Mouse (Mus musculus) brain, adult 2 months (tissue): ENCODE measurements at regions not wholly inside any gene's neighbourhood (a gene's known extent, or its start where the extent isn't known, plus 50 kb on each side); places are given as distances from the start of the nearest gene placed in this dataset.

ENCODE experiments used
- DNase-seq: peaks from one replicate; pipeline ENCODE4 v3.0.0; 2011; ENCODE audit warnings: low read depth, low spot score

DNA sequence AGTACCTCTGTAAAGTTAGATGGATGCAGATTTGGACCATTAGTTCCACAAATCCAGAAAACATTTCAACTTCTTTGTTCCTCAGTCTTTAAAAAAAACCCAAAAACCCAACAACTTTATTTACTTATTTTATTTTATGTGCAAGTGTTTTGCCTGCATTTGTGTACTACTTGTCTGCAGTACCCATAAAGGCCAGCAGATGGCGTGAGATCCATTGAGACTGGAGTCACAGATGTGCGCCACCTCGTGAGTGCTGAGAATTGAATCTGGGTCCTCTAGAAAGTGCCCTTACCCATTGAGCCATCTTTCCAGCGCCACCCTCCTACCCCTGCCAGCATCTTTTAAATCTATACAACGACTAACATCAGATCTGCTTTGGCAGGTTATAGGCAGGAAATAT, 53.0 kb downstream of the Gm12689 start:
- no peak for DNase-seq

- no peak for DNase-seq
These were observed 57.5 kb downstream of the Gm12689 start for GRCm38 (mm10) chr4:99353122-99353774.

GRCm38 (mm10) chr4:99354241-99354640, 58.5 kb downstream of the Gm12689 start:
- peak; percentile 49 for DNase-seq

DNA sequence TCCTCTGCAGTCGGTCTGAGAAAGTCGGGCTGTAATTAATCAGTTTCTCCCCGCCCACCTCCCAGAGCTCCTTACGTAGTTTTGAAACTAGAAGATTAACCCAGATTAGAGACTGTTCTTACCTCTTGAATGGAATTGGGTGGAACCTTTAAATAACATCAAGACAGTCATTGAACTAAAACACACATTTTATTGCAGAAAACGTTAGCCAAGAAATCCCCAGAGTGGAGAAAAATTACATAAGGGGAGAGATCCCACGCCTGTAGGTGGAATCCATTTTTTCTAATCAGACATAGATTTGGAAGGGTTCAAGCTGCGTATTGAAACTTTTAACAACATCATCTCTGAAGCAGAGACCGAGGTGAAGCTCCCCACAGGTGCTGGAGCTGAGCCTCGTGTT, 59.1 kb downstream of the Gm12689 start:
- DNase-seq = peak; percentile 36

DNA sequence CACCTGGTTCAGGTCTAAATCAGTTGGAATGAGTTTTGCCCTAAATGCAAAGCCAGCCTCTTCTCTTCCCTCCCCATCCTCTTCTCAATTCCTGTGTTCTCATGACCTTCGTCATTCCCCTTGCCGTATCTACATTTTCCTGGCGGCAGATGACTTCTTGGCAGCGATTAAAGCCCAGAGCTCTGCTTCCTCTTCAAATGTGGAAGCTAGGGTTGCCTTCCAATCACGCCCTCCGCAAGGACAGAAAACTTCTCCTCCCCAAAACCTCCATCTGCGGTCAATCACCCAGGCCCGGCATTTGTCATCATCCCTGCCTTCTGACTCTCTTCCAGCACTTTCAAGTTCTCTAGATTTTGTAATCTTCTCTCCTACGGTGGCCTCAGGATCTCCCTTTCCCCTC, 72.3 kb downstream of the Gm12689 start:
- no peak for DNase-seq

DNA sequence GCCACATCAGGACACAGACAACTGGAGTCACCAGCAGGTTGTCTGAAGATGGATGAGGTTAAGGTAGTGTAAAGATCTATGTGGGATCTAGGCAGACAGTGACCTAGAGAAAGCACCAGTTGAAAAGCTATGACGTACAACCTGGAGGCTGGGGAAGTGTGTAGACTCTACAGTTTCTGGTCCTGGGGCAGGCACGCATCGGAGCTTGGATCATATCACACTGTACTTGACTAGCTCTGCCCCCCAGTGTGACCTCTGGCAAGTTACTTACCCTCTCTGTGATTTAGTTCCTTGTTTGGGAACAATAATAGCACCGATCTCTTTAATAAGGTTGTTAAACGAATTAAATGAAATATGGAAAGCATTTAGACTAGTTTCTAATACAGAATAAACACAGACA, 75.5 kb downstream of the Gm12689 start:
- no peak for DNase-seq

DNA sequence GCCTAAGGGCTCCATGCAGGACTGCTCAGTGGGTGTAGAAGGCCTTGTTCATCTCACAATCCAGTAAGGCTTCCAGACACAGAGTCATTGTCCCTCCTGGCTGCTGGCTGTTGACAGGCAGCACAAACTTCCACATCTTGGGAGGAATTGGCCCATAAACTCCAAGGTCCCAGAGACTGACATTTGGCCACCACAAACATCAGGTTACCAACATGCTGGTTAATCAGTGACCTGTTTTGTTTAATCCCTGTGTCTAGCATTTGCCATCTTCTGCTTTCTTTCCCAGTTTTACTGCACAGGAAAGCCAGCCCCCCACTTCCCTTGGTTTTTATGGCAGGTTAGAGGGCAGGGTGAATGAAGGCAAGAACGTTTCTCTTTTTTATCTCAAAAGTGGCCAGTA, 80.5 kb downstream of the Gm12689 start:
- no peak for DNase-seq

DNA sequence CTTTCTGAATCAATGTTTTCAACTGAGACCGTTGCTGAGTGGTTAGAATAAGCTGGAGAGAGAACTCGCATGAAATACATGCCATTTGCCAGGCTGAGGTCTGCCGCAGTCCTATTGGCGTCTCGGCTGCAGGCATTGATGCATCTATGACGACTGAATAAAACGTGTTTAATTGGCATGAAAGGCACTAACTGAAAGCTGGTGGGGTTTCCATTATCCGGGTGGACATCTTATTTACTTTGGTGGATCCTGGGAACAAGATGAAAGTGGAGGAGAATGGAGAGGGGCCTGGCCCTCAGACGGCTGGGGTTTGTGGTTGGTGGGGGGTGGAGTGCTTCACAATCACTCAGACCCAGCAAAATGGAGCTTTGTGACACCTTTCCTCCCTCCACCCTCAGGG, 81.2 kb downstream of the Gm12689 start:
- no peak for DNase-seq

- peak; percentile 64 for DNase-seq
These were observed 84.3 kb downstream of the Gm12689 start for GRCm38 (mm10) chr4:99379983-99380382.

GRCm38 (mm10) chr4:99385381-99385780, 89.7 kb downstream of the Gm12689 start:
- no peak for DNase-seq

DNA sequence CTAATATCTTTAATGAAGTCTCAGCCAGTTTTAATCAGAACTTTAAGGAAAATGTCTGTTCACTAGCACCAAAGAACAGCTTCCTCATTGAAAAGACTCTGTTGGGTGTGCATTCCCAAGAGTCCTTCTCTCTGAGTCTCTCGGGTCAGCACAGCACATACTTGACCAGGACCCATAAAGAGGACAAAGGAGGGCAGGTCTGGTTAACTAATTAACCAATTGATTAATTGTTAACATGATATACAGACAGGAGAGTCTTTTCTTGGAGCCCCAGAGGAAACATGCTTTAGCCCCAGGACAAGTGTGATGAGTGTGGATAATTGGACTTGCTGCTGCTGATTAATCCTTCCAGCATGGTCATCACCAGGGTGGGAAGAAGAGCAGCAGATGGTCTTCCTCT, 93.7 kb downstream of the Gm12689 start:
- no peak for DNase-seq

GRCm38 (mm10) chr4:99392986-99393385, 97.3 kb downstream of the Gm12689 start:
- no peak for DNase-seq

GRCm38 (mm10) chr4:99394244-99394643, 98.5 kb downstream of the Gm12689 start:
- DNase-seq = no peak

DNA sequence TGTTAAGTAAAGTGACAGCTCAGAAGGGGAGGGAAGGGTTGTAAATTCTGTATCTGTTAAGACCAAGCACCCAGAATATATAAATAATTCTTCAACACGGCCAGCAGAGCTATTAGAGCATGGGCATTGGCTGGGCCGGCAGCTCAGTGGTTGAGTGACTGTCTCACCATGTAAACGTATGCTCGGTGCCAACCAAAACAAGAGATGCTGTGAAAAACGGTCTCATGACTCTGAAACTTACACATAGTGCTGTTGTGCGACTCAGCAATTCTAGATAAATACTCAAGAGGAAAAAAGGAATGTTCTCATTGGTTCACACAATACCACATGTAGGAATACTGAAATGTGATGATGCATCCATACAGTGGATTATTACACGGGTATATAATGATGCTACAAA, 111.8 kb downstream of the Gm12689 start:
- DNase-seq = no peak

GRCm38 (mm10) chr4:99423449-99423848, 127.7 kb downstream of the Gm12689 start:
- no peak for DNase-seq

GRCm38 (mm10) chr4:99445077-99445754, 149.5 kb downstream of the Gm12689 start:
- peak; percentile 37 for DNase-seq

- peak; percentile 3 for DNase-seq
These were observed 150.0 kb downstream of the Gm12689 start for GRCm38 (mm10) chr4:99445755-99446128.

DNA sequence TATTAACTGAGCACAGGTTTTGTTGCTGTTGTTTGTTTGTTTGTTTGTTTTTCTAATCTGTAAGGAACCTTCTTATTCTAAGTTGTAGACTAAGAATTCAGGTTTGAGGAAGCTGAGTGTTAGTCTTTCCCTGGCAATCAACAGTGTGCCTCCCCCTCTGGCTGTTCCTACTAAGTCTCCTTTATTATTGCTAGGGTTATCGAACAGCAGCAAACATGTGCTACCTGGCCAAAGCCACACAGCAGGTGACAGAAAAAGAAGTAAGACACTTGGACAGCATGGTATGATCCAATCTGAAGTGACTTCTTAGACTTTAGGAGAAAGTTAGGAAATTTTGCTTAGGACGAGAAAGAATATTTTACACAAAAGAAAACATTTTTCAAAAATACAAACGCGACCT, 163.3 kb downstream of the Gm12689 start:
- DNase-seq = no peak

DNA sequence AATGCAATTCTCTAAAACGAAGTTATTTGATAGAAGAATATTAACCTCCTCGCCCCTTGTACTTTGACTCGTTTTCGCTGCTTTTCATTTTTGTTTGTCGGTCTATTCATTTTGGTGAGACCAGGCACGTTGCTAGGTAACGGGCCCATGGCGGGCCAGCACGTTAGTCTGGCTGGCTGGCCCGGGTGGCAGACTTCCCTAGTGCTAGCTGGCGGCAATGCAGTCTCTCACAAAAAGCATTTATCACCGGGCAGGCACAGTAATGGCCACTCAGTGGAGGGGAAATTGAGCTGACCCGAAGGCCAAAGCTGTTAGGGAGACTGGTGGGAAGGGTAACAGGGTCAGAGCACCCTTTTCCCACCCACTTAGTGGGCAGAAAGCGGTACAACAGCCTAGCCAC, 163.7 kb downstream of the Gm12689 start:
- peak; percentile 69 for DNase-seq

DNA sequence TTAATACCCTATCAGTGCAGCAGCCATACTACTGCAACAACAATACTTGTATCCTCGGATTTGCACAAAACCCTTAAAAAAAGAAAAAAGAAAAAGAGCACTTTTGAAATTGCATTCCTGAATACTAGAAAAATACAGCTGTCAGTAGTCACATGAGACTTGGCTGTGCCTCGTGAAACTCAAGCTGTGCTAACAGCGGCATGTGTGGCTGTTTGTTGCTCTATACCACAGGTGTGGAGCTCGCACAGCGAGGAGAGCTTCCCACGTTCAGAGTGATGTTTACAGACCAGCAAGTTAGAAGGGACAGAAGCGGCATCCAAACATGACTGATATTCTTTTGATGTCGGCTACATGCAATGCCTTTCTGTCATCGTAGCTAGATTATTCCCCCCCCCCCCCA, 169.8 kb downstream of the Gm12689 start:
- DNase-seq = peak; percentile 15

DNA sequence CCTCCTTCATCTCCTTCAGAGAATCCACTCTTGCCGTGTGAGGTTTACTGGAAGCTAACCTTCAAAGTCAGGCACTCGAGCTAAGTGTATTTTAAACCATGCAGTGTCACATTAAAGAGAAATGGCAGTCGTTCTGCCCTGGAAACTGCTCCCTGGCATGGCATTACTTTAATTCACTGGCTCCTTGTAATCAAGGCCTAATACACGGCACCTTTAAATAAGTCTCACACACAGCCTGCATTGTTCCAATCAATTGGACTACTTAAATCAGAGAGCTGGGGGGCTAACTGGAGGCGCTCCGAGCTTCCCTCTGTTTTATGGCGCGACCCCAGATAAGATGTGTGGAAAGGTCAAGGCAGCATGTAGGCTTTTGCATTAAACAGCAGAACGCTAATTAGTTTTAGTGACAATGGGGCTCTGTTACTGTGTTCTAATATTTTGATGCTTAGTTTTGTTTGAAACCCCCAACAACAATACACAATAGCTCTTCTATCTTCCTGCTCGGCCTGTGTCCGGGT, 180.1 kb downstream of the Gm12689 start:
- peak; percentile 37 for DNase-seq

DNA sequence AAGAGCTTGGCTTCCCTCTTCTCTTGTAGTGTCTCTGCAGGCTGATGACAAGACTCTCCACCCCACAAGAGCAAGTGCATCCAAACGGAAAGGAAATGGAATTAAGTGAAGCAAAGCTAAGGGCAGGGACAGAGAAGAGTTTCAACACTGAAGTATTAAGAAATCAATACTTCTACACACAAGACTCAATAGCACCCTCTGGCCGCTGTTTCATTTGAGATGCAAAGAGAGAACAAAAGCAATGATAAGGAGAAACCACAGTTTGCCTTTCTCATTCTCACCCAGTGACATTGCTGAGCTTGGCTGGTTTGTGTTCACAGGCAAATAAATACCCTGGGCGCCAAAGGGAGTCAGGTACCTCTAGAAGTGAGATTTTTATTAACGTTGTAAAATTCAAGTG, 171.8 kb upstream of the Foxd3 start:
- DNase-seq = peak; percentile 34
